Mouse (Mus musculus): ENCODE measurements around the gene Gm49392.

DNA sequence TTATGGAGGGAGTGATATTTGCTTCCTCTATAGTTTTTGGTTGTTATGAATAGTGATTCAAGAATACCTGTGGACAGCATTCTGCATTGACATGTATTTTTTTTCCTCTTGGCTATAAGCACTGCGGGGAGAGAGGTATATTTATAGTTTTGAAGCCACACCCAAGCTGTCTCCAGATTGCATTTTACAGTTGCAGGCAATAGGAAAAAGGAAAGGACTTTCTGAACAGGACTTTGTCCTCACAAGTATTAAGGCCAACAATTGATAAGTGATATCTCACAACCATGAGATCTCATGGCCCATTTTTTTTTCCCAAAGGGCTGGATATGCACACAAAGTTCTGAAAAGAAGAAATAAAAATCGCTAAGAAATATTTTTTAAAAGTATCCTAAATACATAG, 87.0 kb downstream of the Gm49392 start:
- no peak for TF ChIP-seq CTCF (IDR thresholded peaks at IDR 0.05; ENCODE audit: extremely low read depth, insufficient read depth, low read length)
- no peak for TF ChIP-seq POLR2A (IDR thresholded peaks at IDR 0.05; ENCODE audit: extremely low read depth, insufficient read depth, low read length)
